Mouse (Mus musculus) MEL (cell line): ENCODE results near the gene B3gntl1. TPM values are rescaled to one million over a fixed set of nuclear protein-coding genes. Genes with fewer than 3 reads are reported as not detected.

ENCODE experiments used
- DNase-seq: peaks from one replicate; pipeline ENCODE4 v3.0.0; 2011; ENCODE audit warnings: low read depth, low spot score
- H3K27ac ChIP-seq: 2 replicates; pipeline ENCODE4 v1.5.1; 2012; ENCODE audit warnings: low read depth, mild to moderate bottlenecking, control low read depth, low read length, moderate library complexity; ENCODE audit not compliant: control insufficient read depth
- H3K27me3 ChIP-seq, 2 experiments: fragments of 150-350 bp in 1 of 2; sonication (generic) in 1 of 2; 2 replicates each; pipeline ENCODE4 v1.6.1; 2012; ENCODE audit warnings: low read length in 2 of 2, mild to moderate bottlenecking in 2 of 2, improper control_type of control experiment in 1 of 2, moderate library complexity in 1 of 2; ENCODE audit not compliant: insufficient read depth in 2 of 2, control insufficient read depth in 1 of 2
- H3K36me3 ChIP-seq, 2 experiments: 2 replicates each; pipeline ENCODE4 v1.6.1; 2012 to 2014; ENCODE audit warnings: low read length in 2 of 2, improper control_type of control experiment in 1 of 2, inconsistent platforms in 1 of 2, mild to moderate bottlenecking in 1 of 2; ENCODE audit not compliant: insufficient read depth in 2 of 2, control insufficient read depth in 1 of 2
- H3K4me1 ChIP-seq, 2 experiments: fragments of 150-350 bp in 1 of 2; sonication (generic) in 1 of 2; 2 replicates each; pipeline ENCODE4 v1.6.1; 2012; ENCODE audit warnings: low read length in 2 of 2, improper control_type of control experiment in 1 of 2, mild to moderate bottlenecking in 1 of 2; ENCODE audit not compliant: insufficient read depth in 2 of 2, control insufficient read depth in 1 of 2
- H3K4me3 ChIP-seq, 2 experiments: fragments of 150-350 bp in 1 of 2; sonication (generic) in 1 of 2; 2 replicates each; pipeline ENCODE4 v1.5.1; 2012; ENCODE audit warnings: low read depth in 2 of 2, low read length in 2 of 2, mild to moderate bottlenecking in 2 of 2, moderate library complexity in 2 of 2, control low read depth in 1 of 2, improper control_type of control experiment in 1 of 2; ENCODE audit not compliant: control insufficient read depth in 1 of 2, insufficient read depth in 1 of 2
- H3K79me2 ChIP-seq: 2 replicates; pipeline ENCODE4 v1.6.1; 2012; ENCODE audit warnings: mild to moderate bottlenecking, low read length, moderate library complexity; ENCODE audit not compliant: control insufficient read depth, poor library complexity, insufficient read depth
- H3K9ac ChIP-seq: 2 replicates; pipeline ENCODE4 v1.6.1; 2012; ENCODE audit warnings: low read depth, mild to moderate bottlenecking, control low read depth, low read length, moderate library complexity; ENCODE audit not compliant: control insufficient read depth, poor library complexity, severe bottlenecking
- H3K9me3 ChIP-seq: fragments of 150-350 bp; sonication (generic); replicated peaks from 2 replicates; pipeline ENCODE4 v1.6.1; 2012; ENCODE audit warnings: mild to moderate bottlenecking, low read length, improper control_type of control experiment, moderate library complexity; ENCODE audit not compliant: insufficient read depth
- CHD1 ChIP-seq: IDR thresholded peaks from 2 replicates; pipeline ENCODE4 v1.6.1; 2012; ENCODE audit warnings: low read depth, mild to moderate bottlenecking, inconsistent platforms, low read length, improper control_type of control experiment
- E2F4 ChIP-seq: IDR thresholded peaks from 2 replicates; pipeline ENCODE4 v1.6.1; 2011; ENCODE audit warnings: low read depth, low read length, improper control_type of control experiment, borderline replicate concordance
- GATA1 ChIP-seq: IDR thresholded peaks from 2 replicates; pipeline ENCODE4 v1.6.1; 2011; ENCODE audit warnings: low read depth, low read length, improper control_type of control experiment
- HCFC1 ChIP-seq: IDR thresholded peaks from 2 replicates; pipeline ENCODE4 v1.6.1; 2012; ENCODE audit warnings: low read depth, mild to moderate bottlenecking, inconsistent platforms, low read length, improper control_type of control experiment, moderate library complexity
- MAFK ChIP-seq: IDR thresholded peaks from 2 replicates; pipeline ENCODE4 v1.6.1; 2011; ENCODE audit warnings: low read depth, mild to moderate bottlenecking, low read length, improper control_type of control experiment, borderline replicate concordance
- MAX ChIP-seq: IDR thresholded peaks from 2 replicates; pipeline ENCODE4 v1.6.1; 2011; ENCODE audit warnings: low read length, improper control_type of control experiment
- MAZ ChIP-seq: IDR thresholded peaks from 2 replicates; pipeline ENCODE4 v1.6.1; 2012; ENCODE audit warnings: low read depth, mild to moderate bottlenecking, inconsistent platforms, low read length, improper control_type of control experiment
- NELFE ChIP-seq: IDR thresholded peaks from 2 replicates; pipeline ENCODE4 v1.6.1; 2011; ENCODE audit warnings: low read depth, low read length, improper control_type of control experiment
- POLR2AphosphoS2 ChIP-seq: IDR thresholded peaks from 2 replicates; pipeline ENCODE4 v1.6.1; 2011; ENCODE audit warnings: low read length, improper control_type of control experiment
- POLR2AphosphoS5 ChIP-seq: IDR thresholded peaks from 2 replicates; pipeline ENCODE4 v1.6.1; 2012; ENCODE audit warnings: low read depth, borderline replicate concordance, mild to moderate bottlenecking, inconsistent platforms, low read length, moderate library complexity, mixed read lengths
- RCOR1 ChIP-seq: IDR thresholded peaks from 2 replicates; pipeline ENCODE4 v1.6.1; 2012; ENCODE audit warnings: low read depth, mild to moderate bottlenecking, inconsistent platforms, low read length, improper control_type of control experiment
- SIN3A ChIP-seq: IDR thresholded peaks from 2 replicates; pipeline ENCODE4 v1.6.1; 2012; ENCODE audit warnings: low read length, improper control_type of control experiment, inconsistent platforms
- SMC3 ChIP-seq: IDR thresholded peaks from 2 replicates; pipeline ENCODE4 v1.6.1; 2011; ENCODE audit warnings: low read depth, low read length, improper control_type of control experiment
- TAL1 ChIP-seq: IDR thresholded peaks from 2 replicates; pipeline ENCODE4 v1.6.1; 2012; ENCODE audit warnings: mild to moderate bottlenecking, inconsistent platforms, low read length, moderate library complexity, mixed read lengths
- UBTF ChIP-seq: IDR thresholded peaks from 2 replicates; pipeline ENCODE4 v1.6.1; 2012; ENCODE audit warnings: low read depth, mild to moderate bottlenecking, inconsistent platforms, low read length, improper control_type of control experiment, moderate library complexity, borderline replicate concordance; ENCODE audit not compliant: insufficient read depth
- USF1 ChIP-seq: IDR thresholded peaks from 2 replicates; pipeline ENCODE4 v1.6.1; 2014; ENCODE audit warnings: low read depth, mild to moderate bottlenecking, inconsistent platforms, low read length, improper control_type of control experiment, moderate library complexity
- ZC3H11A ChIP-seq: IDR thresholded peaks from 2 replicates; pipeline ENCODE4 v1.6.1; 2012; ENCODE audit warnings: low read depth, mild to moderate bottlenecking, inconsistent platforms, low read length, improper control_type of control experiment
- ZKSCAN1 ChIP-seq: IDR thresholded peaks from 2 replicates; pipeline ENCODE4 v1.6.1; 2012; ENCODE audit warnings: low read depth, mild to moderate bottlenecking, inconsistent platforms, low read length, improper control_type of control experiment, moderate library complexity
- ZMIZ1 ChIP-seq: IDR thresholded peaks from 2 replicates; pipeline ENCODE4 v1.6.1; 2012; ENCODE audit warnings: low read depth, mild to moderate bottlenecking, inconsistent platforms, low read length, improper control_type of control experiment, moderate library complexity
- polyA plus RNA-seq, 2 experiments: library from polyadenylated mRNA; stranded (reverse) in 1 of 2; unstranded in 1 of 2; fragments of >175 nt in 1 of 2; fragments of >200 nt in 1 of 2; gene quantifications; 2 replicates each; pipeline versions ENCODE4 v1.2.1 to v1.2.4; 2012; ENCODE audit warnings: low replicate concordance in 2 of 2, low read depth in 1 of 2; ENCODE audit not compliant: insufficient read length in 2 of 2, insufficient read depth in 1 of 2, missing spikeins in 1 of 2
- total RNA-seq: library from RNA; depleted of rRNA; stranded (reverse); fragments of 300-350 nt; gene quantifications from 2 replicates; pipeline ENCODE4 v1.2.3, GENCODE M21; 2012

The B3gntl1 gene
- total and polyA plus RNA-seq, 3 experiments, result 4.7 to 5.6 TPM; not detected in 1

DNA sequence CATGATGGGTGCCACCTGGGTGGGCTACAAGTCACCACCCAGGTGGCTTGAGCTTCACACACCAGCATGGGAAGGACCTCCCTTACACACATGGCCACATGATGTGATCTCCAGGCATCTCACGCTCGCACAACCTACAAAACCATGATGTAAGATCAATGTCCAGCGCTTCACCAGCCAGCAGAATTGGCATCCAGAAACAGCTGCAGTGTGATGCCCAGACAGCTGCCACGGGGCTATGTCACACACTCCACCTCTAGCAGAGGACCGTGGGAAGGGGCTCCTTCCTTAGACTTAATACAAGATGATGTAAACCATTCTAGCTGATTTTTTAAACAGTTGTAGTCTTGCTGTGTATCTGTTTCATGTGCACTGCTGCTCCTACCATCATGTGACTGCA, 45.4 kb downstream of the B3gntl1 start:
- no peak for DNase-seq
- no peak overlapping the region for H3K9ac ChIP-seq
- no peaks in the 10 kb centered on the region for H3K79me2 ChIP-seq
- H3K4me3 ChIP-seq, result no peak overlapping the region
- H3K27ac ChIP-seq, result no peak overlapping the region
- H3K27me3 ChIP-seq, result no peaks in the 10 kb centered on the region
- no peaks in the 10 kb centered on the region; a peak in 1 of 4 replicates for H3K36me3 ChIP-seq
- no peak for TF ChIP-seq USF1
- TF ChIP-seq SIN3A, result no peak
- no peak for TF ChIP-seq ZC3H11A
- no peak for TF ChIP-seq GATA1
- TF ChIP-seq ZMIZ1, result no peak
- TF ChIP-seq MAZ, result no peak
- TF ChIP-seq TAL1, result no peak
- no peak for TF ChIP-seq UBTF
- TF ChIP-seq HCFC1, result no peak
- no peak for TF ChIP-seq SMC3
- TF ChIP-seq E2F4, result no peak
- H3K9me3 ChIP-seq, result no peaks in the 10 kb centered on the region
- no peaks in the 10 kb centered on the region for H3K4me1 ChIP-seq

- Histone ChIP-seq H3K27me3 (no peaks in the 10 kb centered on the region), H3K27ac (no peak overlapping the region), H3K36me3 (peaks cover 0 to 2% of the 10 kb centered on the region in 2 experiments; a peak in 1 of 4 replicates), H3K79me2 (no peaks in the 10 kb centered on the region), H3K9me3 (no peaks in the 10 kb centered on the region), H3K4me3 (no peak overlapping the region), H3K4me1 (no peaks in the 10 kb centered on the region), H3K9ac (no peak overlapping the region)
- TF ChIP-seq MAFK (peak; percentile 71), CHD1 (no peak)
- DNase-seq, result no peak
Observed at GRCm38 (mm10) chr11:121625007-121625406, 47.9 kb downstream of the B3gntl1 start.

- no peak for DNase-seq
- H3K27ac ChIP-seq, result no peak overlapping the region
- H3K4me1 ChIP-seq, result no peaks in the 10 kb centered on the region
- no peaks in the 10 kb centered on the region for H3K27me3 ChIP-seq
- no peak overlapping the region for H3K4me3 ChIP-seq
- H3K36me3 ChIP-seq, result peaks cover 0 to 15% of the 10 kb centered on the region in 2 experiments; a peak in 2 of 4 replicates
- no peaks in the 10 kb centered on the region for H3K79me2 ChIP-seq
- TF ChIP-seq ZMIZ1 (no peak), ZKSCAN1 (no peak), RCOR1 (no peak), POLR2AphosphoS5 (no peak), MAX (no peak), POLR2AphosphoS2 (no peak), MAZ (no peak), NELFE (no peak)
- H3K9me3 ChIP-seq, result no peaks in the 10 kb centered on the region
- H3K9ac ChIP-seq, result no peak overlapping the region
Observed at GRCm38 (mm10) chr11:121617371-121617770, 55.6 kb downstream of the B3gntl1 start.
